Mouse (Mus musculus) heart, adult 8-10 months (tissue): Measurements from ENCODE around the gene Insr. TPM values are rescaled to one million over a fixed set of nuclear protein-coding genes. Genes with fewer than 3 reads are reported as not detected.
"Not testable (repeated sequence)": the region's sequence is repeated elsewhere in the genome, so short reads cannot be mapped to it uniquely, and the experiment has no call there.

Experiments used
- DNase-seq: peaks from one replicate; pipeline ENCODE4 v3.0.0; 2022; ENCODE audit warnings: low spot score
- total RNA-seq, 4 experiments: library from RNA; stranded (reverse); gene quantifications; 2 replicates each; pipeline ENCODE4 v1.2.4; 2022

Gene Insr
- total RNA-seq, 4 experiments from 2014 or later: 117 to 175 (median 143) TPM

GRCm38 (mm10) chr8:3232601-3233000 is 46.8 kb downstream of the Insr start:
- DNase-seq: no peak

GRCm38 (mm10) chr8:3230118-3231060 is 49.0 kb downstream of the Insr start:
- no peak for DNase-seq

GRCm38 (mm10) chr8:3227423-3227822 is 52.0 kb downstream of the Insr start:
- no peak for DNase-seq

- no peak for DNase-seq
Measured at GRCm38 (mm10) chr8:3225731-3226130, 53.7 kb downstream of the Insr start.

- DNase-seq: peak; percentile 62
Measured at GRCm38 (mm10) chr8:3225184-3225583, 54.2 kb downstream of the Insr start.

GRCm38 (mm10) chr8:3222636-3222965 is 56.8 kb downstream of the Insr start:
- DNase-seq: no peak

- DNase-seq: no peak
Measured at GRCm38 (mm10) chr8:3221960-3222635, 57.3 kb downstream of the Insr start.

- DNase-seq: peak; percentile 83
Measured at GRCm38 (mm10) chr8:3221047-3221959, 58.1 kb downstream of the Insr start.

GRCm38 (mm10) chr8:3220502-3220901 is 58.9 kb downstream of the Insr start:
- DNase-seq: no peak

- no peak for DNase-seq
Measured at GRCm38 (mm10) chr8:3219921-3220411, 59.5 kb downstream of the Insr start.

GRCm38 (mm10) chr8:3219266-3219665 is 60.2 kb downstream of the Insr start:
- no peak for DNase-seq

GRCm38 (mm10) chr8:3216541-3217092 is 62.8 kb downstream of the Insr start:
- DNase-seq: no peak

- DNase-seq: peak; percentile 84
Measured at GRCm38 (mm10) chr8:3215561-3215960, 63.9 kb downstream of the Insr start.

GRCm38 (mm10) chr8:3214601-3215000 is 64.8 kb downstream of the Insr start:
- DNase-seq: no peak

GRCm38 (mm10) chr8:3211456-3211855 is 68.0 kb downstream of the Insr start:
- DNase-seq: peak; percentile 62

- DNase-seq: no peak
Measured at GRCm38 (mm10) chr8:3209960-3210359, 69.5 kb downstream of the Insr start.

GRCm38 (mm10) chr8:3209268-3209667 is 70.1 kb downstream of the Insr start:
- peak; percentile 80 for DNase-seq

GRCm38 (mm10) chr8:3208729-3209128 is 70.7 kb downstream of the Insr start:
- no peak for DNase-seq

- DNase-seq: no peak
Measured at GRCm38 (mm10) chr8:3204758-3205443, 74.5 kb downstream of the Insr start.

GRCm38 (mm10) chr8:3202792-3203191 is 76.6 kb downstream of the Insr start:
- no peak for DNase-seq

- DNase-seq: not testable (repeated sequence)
Measured at GRCm38 (mm10) chr8:3194297-3194696, 85.1 kb downstream of the Insr start.
